Mouse (Mus musculus): ENCODE results near the gene AI597479.

- no peak for TF ChIP-seq CTCF (IDR thresholded peaks at IDR 0.05; ENCODE audit: low read depth, low read length)
- no peak for TF ChIP-seq POLR2A (IDR thresholded peaks at IDR 0.05; ENCODE audit: insufficient read depth, low read length)
These were observed 7.0 kb upstream of the AI597479 start for GRCm38 (mm10) chr1:43091306-43092055.

Data from ES-Bruce4 (cell line).